ENCODE assay signal across 21 mouse cellular contexts in genomic region chr17:32443245-32443644, GRCm38 (mm10). TPM values are rescaled to one million over a fixed set of nuclear protein-coding genes. Genes with fewer than 3 reads are reported as not detected.
"Had no signal": no experiment of that assay in that cellular context is flagged by ENCODE, and none has a peak within 500 bp of the region (broad histone marks: within the 10 kb centered on the region; RNA-seq: fewer than 3 reads in every experiment).

No protein-coding gene starts in this region.

- H3K27ac ChIP-seq: liver, embryonic 15.5 days; lung, embryonic 15.5 days; macrophage; midbrain, embryonic 13.5 days; neural tube, embryonic 12.5 days; stomach, embryonic 15.5 days; stomach, postnatal 0 days had no signal

- ATAC-seq: liver, postnatal 0 days; lung, postnatal 0 days; midbrain, embryonic 13.5 days; midbrain, embryonic 16.5 days had no signal

- H3K9me3 ChIP-seq: lung, embryonic 15.5 days; midbrain, embryonic 13.5 days; stomach, embryonic 15.5 days had no signal

- H3K4me3 ChIP-seq: liver, embryonic 15.5 days; lung, embryonic 15.5 days; megakaryocyte, embryonic 14.5 days; midbrain, embryonic 13.5 days; neural tube, embryonic 12.5 days; stomach, embryonic 15.5 days had no signal

- H3K27me3 ChIP-seq: lung, embryonic 15.5 days; midbrain, embryonic 13.5 days; neural tube, embryonic 12.5 days; stomach, embryonic 15.5 days had no signal

- H3K4me2 ChIP-seq: liver, embryonic 15.5 days; lung, embryonic 15.5 days; midbrain, embryonic 11.5 days; midbrain, embryonic 13.5 days; neural tube, embryonic 12.5 days; stomach, embryonic 15.5 days had no signal

- H3K4me1 ChIP-seq: liver, embryonic 15.5 days; lung, embryonic 15.5 days; megakaryocyte, embryonic 14.5 days; midbrain, embryonic 13.5 days; neural tube, embryonic 12.5 days; stomach, embryonic 15.5 days had no signal

- H3K9ac ChIP-seq: liver, embryonic 15.5 days; liver, postnatal 0 days; lung, embryonic 15.5 days; midbrain, embryonic 13.5 days; neural tube, embryonic 12.5 days; stomach, embryonic 15.5 days had no signal

- DNase-seq: liver, postnatal 0 days; lung, adult 2 months; lung, postnatal 14 days; lung, postnatal 36 days; right cerebral cortex, postnatal 14 days; thymus, adult 2 months; thymus, postnatal 25 days; thymus, postnatal 4 days had no signal

- H3K36me3 ChIP-seq: liver, embryonic 15.5 days; lung, embryonic 15.5 days; midbrain, embryonic 13.5 days; neural tube, embryonic 12.5 days; stomach, embryonic 15.5 days had no signal

RNA-seq across cellular contexts. Expression of gene Cyp4f39, which starts 9.3 kb away (rescaled TPM):
- total RNA-seq: neutrophil, adult 5-6 weeks had no signal

RNA-seq across cellular contexts. Expression of gene Pglyrp2, which starts 19.3 kb away (rescaled TPM):
- polyA plus RNA-seq: macrophage; midbrain, embryonic 11.5 days; midbrain, embryonic 13.5 days; midbrain, embryonic 16.5 days; neural tube, embryonic 12.5 days; neural tube, embryonic 14.5 days had no signal
